Comparison of ENCODE assay signal across 8 mouse cellular contexts in genomic region chr8:108790559-108791293, GRCm38 (mm10).
DNase-seq lines count a peak whose midpoint lies in the region; ATAC-seq lines count a peak whose summit lies in the region.

No protein-coding gene starts in this region.

- no peak overlapping the region for H3K27ac ChIP-seq in kidney, embryonic 14.5 days (ENCODE audit: low read depth, low read length)
- peak overlapping the region; percentile 18; the same call in 1 of the 2 replicates for H3K27ac ChIP-seq in limb, embryonic 12.5 days

- H3K9ac ChIP-seq in kidney, embryonic 14.5 days (ENCODE audit: low read depth, low read length) = no peak overlapping the region
- no peak overlapping the region for H3K9ac ChIP-seq in limb, embryonic 12.5 days (replicated peaks)

- H3K4me2 ChIP-seq in kidney, embryonic 14.5 days (replicated peaks; ENCODE audit: low read depth, low read length) = no peak overlapping the region
- no peak overlapping the region for H3K4me2 ChIP-seq in limb, embryonic 12.5 days

- H3K36me3 ChIP-seq in kidney, embryonic 14.5 days (ENCODE audit: control insufficient read depth, insufficient read depth, low read length) = peaks cover 34% of the 10 kb centered on the region
- peaks cover 43% of the 10 kb centered on the region for H3K36me3 ChIP-seq in limb, embryonic 12.5 days

- no peaks in the 10 kb centered on the region for H3K27me3 ChIP-seq in kidney, embryonic 14.5 days (ENCODE audit: control insufficient read depth, insufficient read depth, low read length)
- H3K27me3 ChIP-seq in limb, embryonic 12.5 days = no peaks in the 10 kb centered on the region

- ATAC-seq in kidney, embryonic 14.5 days (ENCODE audit: low FRiP score, low TSS enrichment) = no peak
- ATAC-seq in limb, embryonic 12.5 days (ENCODE audit: insufficient number of reproducible peaks, insufficient read depth, low FRiP score, low TSS enrichment, low read depth) = no peak

- peaks cover 23% of the 10 kb centered on the region for H3K4me1 ChIP-seq in kidney, embryonic 14.5 days (ENCODE audit: control insufficient read depth, insufficient read depth, low read length)
- peaks cover 43% of the 10 kb centered on the region for H3K4me1 ChIP-seq in limb, embryonic 12.5 days (replicated peaks)

- WGBS in kidney, embryonic 14.5 days = 54% methylated on average over 14 of the region's 14 CpGs
- 53% methylated on average over 14 of the region's 14 CpGs for WGBS in limb, embryonic 12.5 days

- DNase-seq in kidney, adult 11 months = peak; percentile 22
- peak; percentile 79 for DNase-seq in adrenal gland, postnatal 10 days
- peak; percentile 42 for DNase-seq in forelimb bud, embryonic 11.5 days (ENCODE audit: low read depth, low spot score)
- peak; percentile 43 for DNase-seq in kidney, adult 9 months
- peak; percentile 61 for DNase-seq in right cerebral cortex, postnatal 14 days
- DNase-seq in thymus, postnatal 25 days = no peak

- H3K4me3 ChIP-seq in kidney, embryonic 14.5 days (ENCODE audit: low read length) = no peak overlapping the region
- H3K4me3 ChIP-seq in limb, embryonic 12.5 days (replicated peaks) = no peak overlapping the region

- peaks cover 24% of the 10 kb centered on the region for H3K9me3 ChIP-seq in kidney, embryonic 14.5 days (ENCODE audit: control insufficient read depth, low read length)
- peaks cover 32% of the 10 kb centered on the region for H3K9me3 ChIP-seq in limb, embryonic 12.5 days
